In genomic region chr9:61322333-61322732, GRCm38 (mm10) we compare ENCODE assay signal across 11 mouse cellular contexts. TPM values are rescaled to one million over a fixed set of nuclear protein-coding genes. Genes with fewer than 3 reads are reported as not detected.
DNase-seq lines count a peak whose midpoint lies in the region; ATAC-seq and TF ChIP-seq lines count a peak whose summit lies in the region.
"Had no signal": no experiment of that assay in that cellular context is flagged by ENCODE, and none has a peak within 500 bp of the region (broad histone marks: within the 10 kb centered on the region; RNA-seq: fewer than 3 reads in every experiment).

No protein-coding gene starts in this region.

- H3K9me3 ChIP-seq in lung, postnatal 0 days (ENCODE audit: low read length) = no peaks in the 10 kb centered on the region
- H3K9me3 ChIP-seq: forebrain, embryonic 13.5 days had no signal

- no peak overlapping the region for H3K4me2 ChIP-seq in lung, postnatal 0 days (replicated peaks; ENCODE audit: low read depth, low read length)
- H3K4me2 ChIP-seq: forebrain, embryonic 13.5 days had no signal

- H3K9ac ChIP-seq in lung, postnatal 0 days (replicated peaks; ENCODE audit: low read depth) = no peak overlapping the region
- H3K9ac ChIP-seq: forebrain, embryonic 13.5 days had no signal

- no peaks in the 10 kb centered on the region for H3K36me3 ChIP-seq in lung, postnatal 0 days (ENCODE audit: insufficient read depth, low read length)

- H3K4me3 ChIP-seq in lung, postnatal 0 days (ENCODE audit: low read depth, low read length) = no peak overlapping the region
- H3K4me3 ChIP-seq: forebrain, embryonic 13.5 days; heart, adult 2 months; left cerebral cortex, adult 2 months had no signal

- TF ChIP-seq EP300 in lung, postnatal 0 days (IDR thresholded peaks at IDR 0.05) = no peak

- H3K4me1 ChIP-seq in lung, postnatal 0 days (ENCODE audit: insufficient read depth, low read depth, low read length) = no peaks in the 10 kb centered on the region; the same call in 1 of the 2 replicates

- 55% methylated on average over 11 of the region's 11 CpGs for whole genome bisulfite sequencing in lung, postnatal 0 days

- TF ChIP-seq CTCF in lung, postnatal 0 days (IDR thresholded peaks at IDR 0.05) = no peak

- peaks cover 61% of the 10 kb centered on the region for H3K27me3 ChIP-seq in lung, postnatal 0 days (replicated peaks; ENCODE audit: insufficient read depth, low read length)

- DNase-seq in adrenal gland, postnatal 10 days = peak; percentile 60
- DNase-seq in adrenal gland, adult 8-10 months = no peak
- peak; percentile 60 for DNase-seq in lung, postnatal 0 days (ENCODE audit: low spot score)
- no peak for DNase-seq in lung, postnatal 4 days
- DNase-seq in thymus, postnatal 4 days = peak; percentile 62
- no peak for DNase-seq in neural tube, embryonic 10.5 days (ENCODE audit: extremely low spot score, low spot score)

- H3K27ac ChIP-seq in lung, postnatal 0 days (ENCODE audit: low read length) = no peak overlapping the region
- H3K27ac ChIP-seq: forebrain, embryonic 13.5 days; heart, adult 2 months; left cerebral cortex, adult 2 months had no signal

- peak; percentile 49; the same call in 1 of the 2 replicates for ATAC-seq in lung, postnatal 0 days
- peak; percentile 51 for ATAC-seq in megakaryocyte, adult 5-6 weeks (ENCODE audit: poor library complexity, severe bottlenecking)
- ATAC-seq in activated CD4-positive, CD25-positive, alpha-beta regulatory T cell, adult 4 months = no peak
- ATAC-seq: forebrain, embryonic 13.5 days had no signal

RNA-seq across cellular contexts. Expression of gene Tle3, which starts 49.8 kb away (rescaled TPM):
- total RNA-seq in adrenal gland, postnatal 10 days (2021) = 10 to 100 TPM; 82.4 to 92.7 TPM
- 100 to 1,000 TPM; 100 to 139 (median 108) TPM for total RNA-seq in adrenal gland, adult 8-10 months (2022)
- 16.2 and 16.3 TPM in 2 replicates for polyA plus RNA-seq in lung, postnatal 0 days (2015; fragmentation: Nextera tagmentation; extraction: Ambion mirVana)
- 113 and 146 TPM in 2 replicates for total RNA-seq in megakaryocyte, adult 5-6 weeks (2015)
- total RNA-seq in megakaryocyte, adult 5-6 weeks (2017) = 79.4 and 92.9 TPM in 2 replicates
- 10 to 100 TPM; 20.4 to 21.1 TPM for polyA plus RNA-seq in activated CD4-positive, CD25-positive, alpha-beta regulatory T cell, adult 4 months (2017; shearing (Covaris generic))

Comparison
In these comparisons a context has a peak if more than half of its experiments do, and no peak if none do; other contexts are left out.
1. DNase-seq: peak in adrenal gland, postnatal 10 days (single experiment), lung, postnatal 0 days (single experiment) and thymus, postnatal 4 days (single experiment); none in adrenal gland, adult 8-10 months (single experiment), lung, postnatal 4 days (0 of 2) and neural tube, embryonic 10.5 days (single experiment).